23 mouse cellular contexts compared by ENCODE assay signal in genomic region chr11:80845486-80845885, GRCm38 (mm10). TPM values are rescaled to one million over a fixed set of nuclear protein-coding genes. Genes with fewer than 3 reads are reported as not detected.
"Had no signal": no experiment of that assay in that cellular context is flagged by ENCODE, and none has a peak within 500 bp of the region (broad histone marks: within the 10 kb centered on the region; RNA-seq: fewer than 3 reads in every experiment).

No protein-coding gene starts in this region.

- H3K4me3 ChIP-seq: intestine, embryonic 15.5 days; left cerebral cortex, adult 2 months; limb, embryonic 12.5 days; midbrain, embryonic 10.5 days; myocyte; neural tube, embryonic 12.5 days; stomach, embryonic 15.5 days had no signal

- H3K27me3 ChIP-seq: neural tube, embryonic 12.5 days; stomach, embryonic 15.5 days had no signal

- H3K4me1 ChIP-seq: intestine, embryonic 15.5 days; neural tube, embryonic 12.5 days; stomach, embryonic 15.5 days had no signal

- H3K4me2 ChIP-seq: intestine, embryonic 15.5 days; limb, embryonic 12.5 days; neural tube, embryonic 12.5 days; stomach, embryonic 15.5 days had no signal

- DNase-seq: kidney, adult 18-20 months; kidney, postnatal 10 days; midbrain, embryonic 14.5 days; right cerebral cortex, postnatal 14 days; thymus, adult 2 months; thymus, postnatal 36 days had no signal

- H3K9ac ChIP-seq: intestine, embryonic 15.5 days; limb, embryonic 12.5 days; liver, embryonic 14.5 days; neural tube, embryonic 12.5 days; stomach, embryonic 15.5 days had no signal

- H3K9me3 ChIP-seq: intestine, embryonic 15.5 days; limb, embryonic 12.5 days; midbrain, embryonic 10.5 days; neural tube, embryonic 12.5 days; stomach, embryonic 15.5 days had no signal

- H3K36me3 ChIP-seq: intestine, embryonic 15.5 days; limb, embryonic 12.5 days; midbrain, embryonic 10.5 days; neural tube, embryonic 12.5 days; stomach, embryonic 15.5 days had no signal

- H3K27ac ChIP-seq: intestine, embryonic 15.5 days; left cerebral cortex, adult 2 months; limb, embryonic 12.5 days; liver, embryonic 14.5 days; midbrain, embryonic 10.5 days; neural tube, embryonic 12.5 days; stomach, embryonic 15.5 days had no signal

- ATAC-seq: intestine, embryonic 15.5 days had no signal

RNA-seq across cellular contexts. Expression of gene Spaca3, which starts 12.7 kb away (rescaled TPM):
- total RNA-seq: layer of hippocampus, adult 8-10 months; layer of hippocampus, postnatal 25 days; left cerebral cortex, adult 2 months; left cerebral cortex, postnatal 14 days; liver, adult 2 months; megakaryocyte, adult 5-6 weeks; neutrophil, adult 5-6 weeks had no signal
- polyA plus RNA-seq: intestine, embryonic 15.5 days; kidney, embryonic 14.5 days; large intestine, adult 2 months; limb, embryonic 12.5 days; liver, adult 2 months; midbrain, embryonic 10.5 days; midbrain, embryonic 14.5 days; myocyte; neural tube, embryonic 12.5 days; spleen, adult 2 months; stomach, embryonic 15.5 days had no signal

RNA-seq across cellular contexts. Expression of gene Tmem98, which starts 35.5 kb away (rescaled TPM):
- total RNA-seq: neutrophil, adult 5-6 weeks had no signal
